Mouse (Mus musculus) cerebellum, postnatal 14 days (tissue): ENCODE measurements around the gene 1700042G07Rik.

ENCODE experiments used
- DNase-seq, 2 experiments: peaks; one replicate each; pipeline ENCODE4 v3.0.0; 2021; ENCODE audit warnings: mixed read lengths in 2 of 2

The 1700042G07Rik gene

DNA sequence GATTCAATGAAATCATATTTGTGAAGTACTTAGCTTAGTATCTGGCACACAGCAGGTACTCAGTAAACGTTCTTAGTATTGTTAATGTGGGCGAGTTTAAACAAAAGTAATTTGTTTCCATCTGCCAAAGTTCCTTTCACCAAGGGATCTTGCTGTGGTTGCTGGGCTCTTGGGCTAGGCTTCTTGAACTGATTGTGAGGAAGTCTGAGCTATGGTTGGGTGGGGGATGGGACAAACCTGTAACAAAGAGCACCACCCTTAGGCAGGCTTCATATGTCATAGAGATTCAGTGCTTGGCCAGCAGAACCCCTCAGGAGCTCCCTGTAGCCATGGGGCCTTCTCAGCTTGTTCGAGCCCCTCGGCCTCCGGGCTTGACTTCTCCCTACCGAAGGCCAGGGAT, at the start of gene 1700042G07Rik, which contains the start of gene Gm49337:
TSS of gene 1700042G07Rik (plus strand) at position 301 of the 400 bp plus-strand sequence.
TSS of gene Gm49337 (plus strand) at position 313 of the 400 bp plus-strand sequence.
- DNase-seq = no peak

DNA sequence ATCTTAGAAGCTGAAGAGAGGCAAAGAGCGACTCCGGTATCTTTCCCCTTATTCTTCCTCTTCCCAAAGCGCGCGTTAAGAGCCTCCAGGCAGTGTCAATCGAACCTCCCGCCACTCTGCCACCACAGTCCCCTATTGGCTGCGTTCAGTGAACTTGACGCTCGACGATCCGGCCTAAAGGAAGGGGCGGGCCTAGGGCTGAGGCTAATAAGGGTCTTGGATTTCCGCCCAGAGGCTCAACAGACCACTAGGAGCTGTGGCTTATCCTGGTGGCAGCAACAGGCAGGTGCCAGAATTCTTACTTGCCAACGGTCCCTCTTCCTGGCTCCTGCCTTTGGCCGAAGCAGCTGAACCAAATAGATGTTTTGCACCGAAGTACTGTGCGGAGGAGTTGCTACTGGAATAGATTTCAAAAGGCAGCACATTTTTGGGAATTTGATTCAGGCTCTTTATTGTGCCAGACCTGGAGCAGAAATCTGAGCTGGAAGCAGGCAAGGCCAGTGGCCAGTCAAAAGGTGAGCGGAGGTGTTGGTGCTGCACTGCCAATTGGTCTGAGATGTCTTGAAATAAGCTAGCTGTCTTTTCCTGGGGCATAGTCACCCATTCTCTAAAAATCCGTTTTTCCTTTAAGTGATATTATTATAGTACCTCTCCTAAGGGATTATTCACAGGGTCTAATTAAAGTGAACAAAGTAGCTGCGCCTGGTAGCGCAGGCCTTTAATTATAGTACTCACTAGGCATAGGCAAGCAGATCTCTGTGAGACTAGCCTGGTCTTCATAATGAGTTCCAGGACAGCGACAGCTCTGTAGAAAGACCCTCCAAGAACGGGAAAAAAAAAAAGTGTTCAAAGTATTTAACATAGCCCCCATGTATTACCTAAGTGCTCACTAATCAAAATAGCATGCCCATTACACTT, 49.3 kb upstream of the 1700042G07Rik start, which contains the start of the genes Rad54l and Pomgnt1:
TSS of gene Rad54l (minus strand) at position 89 of the 918 bp plus-strand sequence.
TSS of gene Pomgnt1 (plus strand) at position 239 of the 918 bp plus-strand sequence.
- peak; percentile 87 to 89 for DNase-seq

DNA sequence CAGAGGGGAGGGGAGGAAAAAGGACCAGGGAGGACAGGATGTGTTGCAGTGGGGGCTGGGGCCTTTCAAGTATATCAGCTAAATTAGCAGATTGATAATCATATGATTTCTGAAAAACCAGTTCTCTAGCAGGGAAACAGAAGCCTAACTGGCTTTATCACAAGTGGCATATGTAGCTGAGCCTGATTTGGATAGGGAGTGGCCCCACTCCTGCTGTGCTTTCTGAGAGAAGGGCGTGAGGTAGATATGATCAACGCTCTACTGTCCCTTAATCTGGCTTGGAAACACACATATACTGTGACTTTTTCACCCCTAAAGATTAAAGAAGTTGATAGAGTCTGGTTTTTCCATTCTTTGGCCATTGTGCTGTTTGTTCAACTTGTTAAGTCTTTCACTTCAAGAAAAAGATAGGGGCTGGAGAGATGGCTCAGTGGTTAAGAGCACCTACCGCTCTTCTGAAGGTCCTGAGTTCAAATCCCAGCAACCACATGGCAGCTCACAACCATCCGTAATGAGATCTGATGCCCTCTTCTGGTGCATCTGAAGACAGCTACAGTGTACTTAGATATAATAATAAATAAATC, 47.3 kb upstream of the 1700042G07Rik start:
- no peak for DNase-seq

DNA sequence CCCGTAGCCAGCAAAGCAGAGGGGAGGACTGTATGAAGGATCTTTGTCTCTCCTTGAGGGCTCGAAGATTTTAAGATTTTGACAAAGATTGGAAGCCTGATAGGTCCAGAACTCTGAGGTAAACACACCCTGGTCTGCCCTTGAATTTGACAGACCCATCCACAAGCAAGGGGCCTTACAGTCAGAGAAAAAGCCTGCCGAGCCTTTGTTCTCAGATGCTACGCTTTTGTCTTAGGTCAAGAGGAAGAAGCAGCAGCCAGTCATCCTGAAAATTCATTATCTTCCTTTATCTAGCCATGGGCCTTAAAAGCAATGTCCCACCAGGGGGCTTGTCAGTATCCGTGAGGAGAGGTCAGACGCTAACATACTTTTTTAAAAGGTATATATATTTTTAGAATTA, 45.2 kb upstream of the 1700042G07Rik start:
- peak in 1 of 2 experiments; percentile 3 for DNase-seq

DNA sequence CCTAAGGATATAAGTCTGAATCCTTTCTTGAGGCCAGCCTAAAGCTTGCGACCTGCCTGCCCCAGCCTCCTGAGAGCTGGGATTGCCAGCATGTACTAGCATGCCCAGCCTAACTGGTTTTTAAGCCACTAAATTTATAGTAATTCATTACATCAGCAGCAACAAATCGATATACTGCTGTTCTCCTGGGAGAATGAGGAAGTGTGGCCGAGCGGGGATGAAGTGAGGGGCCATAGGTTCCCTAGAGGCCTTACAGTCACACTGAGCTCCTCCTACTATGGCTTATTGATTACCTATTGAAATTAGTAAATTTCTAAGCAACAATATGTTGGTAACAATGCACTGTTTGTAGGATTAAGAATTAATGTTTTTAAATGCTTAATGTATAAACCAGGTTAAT, 40.0 kb upstream of the 1700042G07Rik start:
- DNase-seq = peak in 1 of 2 experiments; percentile 13

DNA sequence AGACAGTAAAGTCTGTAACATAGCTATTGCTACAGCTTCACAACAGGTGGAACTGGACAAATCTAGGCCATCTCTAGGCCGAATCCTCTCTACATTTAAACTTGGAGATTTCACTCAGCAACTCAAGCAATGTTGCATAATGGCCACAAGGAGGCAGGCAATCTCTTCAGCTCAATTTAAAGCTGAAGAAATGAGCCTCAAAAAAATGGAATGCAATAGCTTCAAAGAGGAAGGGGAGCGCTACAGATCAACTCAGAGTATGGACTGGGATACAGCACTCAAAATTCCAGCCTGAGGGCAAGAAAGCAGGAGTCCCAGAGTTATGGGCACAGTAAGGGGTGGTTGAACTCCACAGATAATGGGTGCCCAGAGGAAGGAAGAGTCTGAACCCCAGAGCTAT, 38.2 kb upstream of the 1700042G07Rik start:
- DNase-seq = peak in 1 of 2 experiments; percentile 43

DNA sequence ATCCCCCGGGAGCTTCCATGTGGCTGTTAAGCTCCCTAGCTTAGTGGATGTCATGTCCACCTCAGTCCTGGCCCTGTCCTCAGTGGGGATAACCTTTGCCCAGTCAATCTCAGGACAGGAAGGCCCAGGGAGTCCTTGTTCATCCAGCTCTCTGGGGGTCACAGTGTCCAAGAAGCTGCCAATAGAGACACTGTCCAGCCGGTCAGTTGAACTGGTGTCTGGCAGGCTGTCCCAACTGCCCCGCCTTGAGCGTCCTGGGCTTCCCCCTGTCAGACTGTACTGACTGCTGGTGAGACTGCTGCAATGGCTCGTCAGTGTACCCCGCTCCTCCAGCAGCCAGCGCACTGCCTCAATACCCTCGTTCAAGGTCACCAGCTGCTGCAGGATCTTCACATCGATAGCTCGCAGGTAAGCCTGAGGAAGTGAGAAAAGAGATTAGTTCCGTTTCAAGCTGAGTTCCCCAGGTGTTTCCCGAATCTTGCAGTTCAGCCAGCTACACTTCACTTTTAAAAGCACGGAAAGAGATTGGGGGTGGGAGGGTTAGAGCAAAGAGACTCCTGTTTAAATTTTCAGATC, 35.7 kb upstream of the 1700042G07Rik start:
- DNase-seq = peak in 1 of 2 experiments; percentile 12

DNA sequence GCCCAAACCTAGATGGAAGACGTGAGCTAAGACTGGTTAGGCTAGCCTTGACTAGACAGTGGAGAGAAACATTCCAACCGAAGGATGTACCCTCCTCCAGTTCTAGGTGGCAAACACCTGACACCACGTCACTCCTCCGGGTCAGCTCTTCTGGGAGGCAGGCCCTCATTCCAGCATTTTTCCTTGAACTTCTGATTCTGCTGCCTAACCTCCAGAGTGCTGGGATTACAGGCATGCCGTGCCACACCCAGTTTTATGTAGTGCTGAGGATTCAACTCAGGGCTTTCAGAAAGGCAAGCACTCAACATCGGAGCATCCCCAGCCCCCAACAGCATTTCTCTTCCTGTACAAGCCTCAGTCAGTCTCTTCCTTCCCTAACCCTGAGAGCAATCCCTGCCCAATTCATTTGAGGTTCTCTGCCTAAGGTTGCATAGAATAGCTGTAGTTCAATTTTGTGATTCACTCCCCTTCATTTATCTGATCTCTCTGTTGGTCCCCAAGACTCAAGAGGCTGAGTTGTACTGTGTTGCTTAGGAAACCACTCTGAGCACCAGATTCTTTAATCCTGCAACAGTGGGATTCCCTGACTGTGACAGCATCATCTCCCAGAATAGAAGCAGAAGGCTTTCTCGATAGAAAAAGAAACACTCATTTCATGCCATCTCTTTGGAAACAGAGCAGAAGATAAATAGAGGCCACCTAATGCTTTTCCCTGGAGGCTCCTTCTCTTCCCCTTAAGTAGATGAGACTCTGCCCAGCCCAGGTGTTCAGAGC, 32.2 kb upstream of the 1700042G07Rik start:
- DNase-seq = no peak

DNA sequence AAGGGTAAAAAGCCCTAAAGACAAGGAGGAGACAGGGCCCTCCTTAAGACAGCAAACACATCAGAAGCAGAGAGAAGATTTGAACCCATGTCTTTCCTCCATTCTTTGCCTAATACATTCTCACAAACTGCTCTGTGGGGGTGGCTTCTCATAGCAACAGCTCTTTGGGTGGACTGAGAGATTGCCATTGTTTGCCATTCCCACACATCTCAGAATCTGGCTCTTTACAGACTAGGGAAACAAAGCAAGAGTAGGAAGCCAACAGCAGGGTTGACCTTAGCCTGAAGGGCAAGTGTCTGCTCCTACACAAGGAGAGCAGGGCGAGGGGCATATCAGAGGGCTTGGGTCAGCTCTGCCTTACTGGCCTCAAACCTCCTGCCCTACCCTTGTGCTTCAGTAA, 31.4 kb upstream of the 1700042G07Rik start:
- no peak for DNase-seq

DNA sequence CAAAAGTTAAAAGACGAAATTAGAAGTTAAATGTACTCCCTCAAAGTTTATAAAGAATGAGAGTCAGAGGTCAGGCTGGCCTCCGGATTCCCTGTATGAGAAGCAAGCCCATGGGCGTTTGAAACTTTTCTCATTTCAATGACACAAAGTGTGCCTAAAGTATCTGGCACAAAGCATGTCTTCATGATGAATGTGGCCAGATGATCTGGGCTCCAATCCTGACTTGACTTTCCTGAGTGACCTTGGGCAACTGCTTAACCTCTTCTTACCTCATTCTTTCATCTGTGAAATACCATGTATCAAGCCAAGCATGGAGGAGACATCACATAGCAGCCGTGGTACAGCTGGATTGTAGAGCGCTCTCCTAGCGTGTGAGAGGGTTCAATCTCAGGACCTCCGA, 30.9 kb upstream of the 1700042G07Rik start:
- no peak for DNase-seq

DNA sequence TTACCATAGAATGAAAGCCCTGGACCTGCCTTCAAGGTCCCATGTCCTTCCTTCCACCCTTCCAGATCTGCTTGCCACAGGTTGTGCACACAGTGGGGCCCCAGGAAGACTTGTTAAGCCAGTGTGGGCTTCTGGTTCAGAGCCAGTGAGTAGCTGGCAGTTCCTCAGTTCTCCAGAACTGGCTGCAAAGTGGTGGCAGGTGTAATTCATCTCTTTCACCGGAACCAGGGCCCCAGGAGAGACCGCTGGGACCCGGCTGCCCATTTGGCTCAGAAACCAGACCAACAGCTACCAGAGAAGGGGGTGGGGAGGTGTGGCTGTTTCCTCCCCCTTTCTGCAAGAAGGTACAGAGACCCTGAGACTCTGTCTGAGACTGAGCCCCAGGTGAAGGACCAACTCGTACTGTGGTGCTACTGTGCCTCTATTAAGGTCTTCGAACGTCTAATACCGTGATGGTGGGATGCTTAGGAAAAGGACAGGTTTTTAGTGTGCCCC, 29.8 kb upstream of the 1700042G07Rik start:
- peak; percentile 96 to 97 for DNase-seq

DNA sequence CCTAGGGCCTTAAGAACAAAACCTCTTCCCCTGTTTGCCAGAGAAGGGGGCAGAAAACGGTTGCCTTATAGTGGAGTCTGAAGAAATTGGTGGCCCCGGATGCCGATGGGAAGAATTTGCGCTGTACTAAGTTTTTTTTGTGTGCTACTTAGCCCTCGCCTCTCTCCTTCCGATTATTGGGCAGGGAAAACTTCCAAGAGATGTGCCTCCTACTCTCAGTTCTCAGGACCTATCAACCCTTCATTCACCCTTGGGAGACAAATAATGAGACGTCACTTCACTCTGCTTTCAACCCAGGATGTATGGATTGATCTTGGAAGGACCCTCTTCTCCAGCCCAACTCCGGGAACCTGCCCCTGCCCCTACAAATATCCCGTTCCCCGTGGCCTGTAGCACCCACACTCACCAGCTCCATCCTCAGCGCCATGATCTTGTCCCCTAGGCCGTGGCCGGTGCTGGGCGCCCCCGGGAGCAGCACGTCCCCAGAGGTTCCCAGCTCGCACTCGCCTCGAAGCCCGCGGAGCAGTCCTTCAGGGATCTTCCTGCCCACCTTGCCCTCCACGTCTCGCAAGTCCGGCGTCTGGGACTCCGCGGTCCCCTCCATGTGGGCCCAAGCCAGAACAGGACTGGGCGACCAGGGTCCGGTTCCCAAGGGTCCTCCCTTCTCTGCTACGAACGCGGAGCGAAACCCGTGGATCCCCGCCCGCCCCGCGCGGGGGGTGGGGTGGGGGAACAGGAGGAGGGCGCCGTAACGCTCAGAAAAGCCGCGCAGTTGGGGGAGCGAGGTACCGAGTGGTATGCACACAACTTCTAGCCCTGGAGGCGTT, 29.1 kb upstream of the 1700042G07Rik start:
- DNase-seq = peak; percentile 85 to 90

DNA sequence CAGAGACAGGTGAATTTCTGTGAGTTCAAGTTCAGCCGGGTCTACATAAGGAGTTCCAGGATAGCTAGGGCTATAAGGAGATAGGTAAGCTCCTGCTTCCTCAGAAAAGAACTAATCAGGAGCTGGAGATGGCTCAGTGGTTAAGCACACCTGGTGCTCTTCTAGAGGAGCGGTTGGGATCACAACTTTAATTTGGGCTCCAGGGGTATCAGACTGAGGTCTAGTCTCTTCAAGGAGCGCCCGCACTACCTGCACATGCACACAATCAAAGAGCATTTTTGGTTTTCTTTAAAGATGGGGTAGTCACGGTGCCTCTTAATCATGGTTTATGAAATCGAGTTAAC, 23.4 kb upstream of the 1700042G07Rik start:
- DNase-seq = no peak

DNA sequence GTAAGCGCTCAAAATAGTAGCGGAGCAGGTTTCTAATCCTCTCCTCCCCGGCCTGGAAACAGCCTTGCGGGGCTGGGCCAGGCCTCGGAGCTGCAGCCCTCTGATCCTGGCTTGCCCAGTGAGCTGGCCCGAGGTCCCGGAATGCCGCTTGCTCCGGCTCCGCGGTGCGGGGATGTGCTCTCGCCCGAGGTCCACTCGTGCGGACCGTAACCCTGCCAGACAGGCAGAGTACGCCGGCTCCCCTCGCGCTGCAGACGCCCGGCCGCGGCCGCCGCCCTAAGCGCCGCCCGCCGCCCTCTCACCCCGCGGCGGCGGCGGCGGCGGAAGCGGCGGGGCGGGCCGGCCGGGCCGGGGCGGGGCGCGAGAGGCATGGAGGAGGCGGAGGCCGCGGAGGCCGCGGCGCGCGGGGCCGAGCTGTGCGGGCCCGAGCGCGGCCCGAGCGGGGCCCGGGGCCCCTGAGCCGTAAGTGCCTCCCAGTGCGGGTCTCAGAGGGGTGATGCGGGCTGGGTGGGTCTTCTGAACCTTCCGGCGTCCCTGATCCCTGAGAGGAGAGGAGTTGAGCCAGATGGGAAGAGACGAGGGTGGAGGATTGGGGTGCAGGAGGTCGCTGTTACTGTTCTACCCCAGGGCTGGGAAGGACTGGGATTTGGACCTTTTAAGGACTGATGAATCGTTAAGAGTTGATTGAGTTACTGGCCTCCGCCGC, 22.9 kb upstream of the 1700042G07Rik start:
- DNase-seq = peak; percentile 75 to 82

DNA sequence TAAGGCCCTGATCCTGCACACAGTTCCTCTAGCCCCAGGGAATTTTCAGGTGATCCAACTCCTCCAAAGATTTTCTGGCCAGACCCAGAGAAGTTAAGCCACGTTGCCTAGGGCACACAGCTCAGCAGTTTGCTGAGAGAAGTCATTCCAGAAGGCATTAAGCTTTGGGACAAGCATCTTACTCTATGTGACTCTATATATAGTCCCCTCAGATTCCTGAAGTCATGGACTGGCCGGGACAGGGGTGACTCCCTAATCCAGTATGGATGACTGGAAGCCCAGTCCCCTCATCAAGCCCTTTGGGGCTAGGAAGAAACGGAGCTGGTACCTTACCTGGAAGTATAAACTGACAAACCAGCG, 22.3 kb upstream of the 1700042G07Rik start:
- DNase-seq = no peak

DNA sequence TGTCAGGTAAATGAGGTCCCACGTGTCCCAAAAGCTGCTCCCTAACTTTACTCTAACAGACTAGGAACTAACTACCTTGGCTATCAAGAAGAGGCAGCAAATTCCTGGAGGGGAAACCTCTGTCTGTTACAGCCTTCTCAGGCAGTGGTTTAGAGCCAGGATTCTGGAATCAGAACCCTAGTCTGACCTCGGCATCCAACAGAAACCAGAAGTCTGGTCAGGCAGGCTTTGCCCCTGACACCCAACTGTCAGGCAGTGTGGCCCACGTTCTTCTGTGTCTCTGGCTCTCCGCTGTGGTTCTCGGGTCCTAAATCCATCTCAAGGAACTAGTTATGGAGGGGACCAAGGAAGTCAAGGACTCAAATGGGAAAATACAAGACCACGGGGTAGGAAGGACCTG, 21.9 kb upstream of the 1700042G07Rik start, which contains the start of gene Lurap1:
TSS of gene Lurap1 (minus strand) at position 101 of the 400 bp plus-strand sequence.
- no peak for DNase-seq

DNA sequence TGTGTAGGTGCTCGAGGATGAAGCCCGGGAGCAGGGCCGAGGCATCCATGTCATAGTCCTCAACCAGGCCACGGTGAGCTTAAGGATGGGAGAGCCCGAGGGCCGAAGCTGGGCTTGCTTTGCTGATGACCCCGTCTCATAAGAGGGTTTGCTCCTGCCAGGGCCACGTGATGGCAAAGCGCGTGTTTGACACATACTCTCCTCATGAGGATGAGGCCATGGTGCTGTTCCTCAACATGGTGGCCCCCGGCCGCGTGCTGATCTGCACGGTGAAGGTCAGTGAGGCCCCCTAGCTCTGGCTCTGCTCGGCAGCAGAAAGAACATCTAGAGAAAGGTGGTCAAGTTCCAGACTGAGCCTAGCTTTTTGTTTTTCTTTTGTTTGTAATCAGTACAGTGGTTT, 20.5 kb upstream of the 1700042G07Rik start:
- no peak for DNase-seq

DNA sequence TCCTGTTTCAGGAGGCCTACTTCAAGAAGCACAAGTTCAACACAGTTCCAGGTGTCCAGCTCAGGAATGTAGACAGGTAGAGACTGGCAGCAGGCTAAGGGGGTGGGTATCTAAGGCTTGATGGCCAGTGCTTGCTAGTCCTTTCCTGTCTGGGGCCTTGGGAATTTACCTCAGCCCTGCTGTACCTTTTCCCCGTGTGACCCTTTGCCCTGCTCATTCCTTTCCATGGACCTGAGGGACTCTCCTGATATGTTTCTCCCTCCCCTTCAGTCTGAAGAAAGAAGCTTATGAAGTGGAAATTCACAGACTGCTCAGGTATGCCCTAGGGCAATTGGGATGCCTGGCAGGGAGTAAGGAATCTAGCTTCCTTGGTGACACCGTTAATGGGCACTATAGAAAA, 15.3 kb upstream of the 1700042G07Rik start:
- DNase-seq = no peak

DNA sequence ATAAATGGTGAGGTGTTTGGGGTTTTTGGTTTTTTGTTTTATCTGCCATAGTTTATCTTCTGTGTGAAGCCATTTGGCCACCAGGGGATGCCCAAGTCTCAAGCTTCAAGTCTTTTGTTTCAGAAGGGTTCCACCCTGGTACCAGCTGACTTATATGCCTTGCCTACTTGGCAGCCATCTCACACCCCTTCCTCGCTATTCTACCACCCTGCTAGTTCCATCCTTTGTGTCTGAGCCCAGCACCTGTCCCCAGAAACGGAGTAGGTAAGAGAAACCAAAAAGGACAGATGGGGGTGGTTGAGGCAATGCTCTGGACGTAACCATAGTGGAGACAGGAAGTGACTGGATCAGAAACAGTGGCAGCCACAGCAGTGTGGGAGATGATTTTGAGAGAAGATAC, 13.3 kb upstream of the 1700042G07Rik start:
- DNase-seq = peak; percentile 68 to 79

DNA sequence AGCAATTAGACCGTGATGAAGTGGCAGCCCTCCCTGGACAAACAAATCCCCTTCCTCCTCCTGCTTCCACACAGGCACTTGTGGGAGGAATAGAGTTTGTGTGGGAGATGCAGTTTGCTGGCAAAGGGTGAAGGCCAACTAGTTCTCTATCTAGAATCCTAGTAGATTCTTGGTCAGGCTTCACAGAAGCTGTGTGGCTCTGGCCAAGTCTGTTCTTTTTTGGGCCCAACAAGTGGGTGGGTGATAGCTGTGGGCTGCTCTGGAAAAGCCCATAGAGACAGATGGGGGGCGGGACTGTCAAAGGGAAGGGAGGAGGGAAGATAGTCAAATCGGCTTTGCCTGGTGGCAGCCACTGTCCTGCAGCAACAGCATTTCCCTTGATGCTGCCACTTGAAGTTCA, 12.4 kb upstream of the 1700042G07Rik start:
- DNase-seq = no peak

DNA sequence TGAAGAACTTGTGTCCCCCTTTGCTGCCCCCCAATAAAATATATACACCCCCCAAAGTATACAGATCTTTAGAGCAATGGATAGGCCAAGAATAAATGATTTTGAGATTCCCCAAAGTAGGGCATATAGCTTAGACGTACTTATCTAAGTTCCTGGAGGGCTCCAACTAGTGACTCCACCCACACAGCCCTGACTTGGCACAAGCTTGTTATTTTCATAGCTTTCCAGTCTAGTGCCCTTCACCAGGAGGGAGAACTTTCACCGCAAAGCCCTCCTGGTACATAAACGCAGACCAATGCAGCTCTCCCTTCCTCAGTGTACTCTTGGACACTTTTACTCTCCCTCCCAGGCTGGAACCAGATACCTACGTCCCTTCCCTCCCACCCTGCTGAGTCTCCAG, 11.0 kb upstream of the 1700042G07Rik start:
- no peak for DNase-seq
